Mouse (Mus musculus): ENCODE results near the gene Vmn2r23. TPM values are rescaled to one million over a fixed set of nuclear protein-coding genes. Genes with fewer than 3 reads are reported as not detected.

Vmn2r23 gene
- not detected for polyA plus RNA-seq (2015; fragmentation: Illumina TruSeq; extraction: RNeasy Lipid Tissue Mini Kit (QIAGEN cat#74804); ENCODE audit: insufficient read depth, low replicate concordance)

DNA sequence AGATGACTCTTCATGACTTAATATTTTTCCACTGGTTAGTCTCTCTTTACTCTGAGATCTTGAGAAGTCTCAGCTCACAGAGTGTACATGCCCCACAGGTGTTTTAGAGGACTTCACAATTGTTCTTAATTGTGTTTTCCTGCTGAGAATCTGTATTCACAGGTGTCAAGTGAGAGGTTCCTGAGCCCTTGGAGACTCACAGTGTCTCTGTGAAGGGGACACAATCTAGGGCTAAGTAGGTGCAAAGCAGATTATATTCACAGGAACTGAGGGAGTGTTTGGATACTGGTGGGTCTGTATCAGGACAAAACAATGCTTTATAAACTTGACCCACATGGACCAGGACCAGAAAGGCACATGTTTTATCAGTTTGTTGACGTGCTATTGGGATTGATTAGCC is at the start of gene Vmn2r23:
TSS of gene Vmn2r23 (plus strand) at position 301 of the 400 bp plus-strand sequence.

DNA sequence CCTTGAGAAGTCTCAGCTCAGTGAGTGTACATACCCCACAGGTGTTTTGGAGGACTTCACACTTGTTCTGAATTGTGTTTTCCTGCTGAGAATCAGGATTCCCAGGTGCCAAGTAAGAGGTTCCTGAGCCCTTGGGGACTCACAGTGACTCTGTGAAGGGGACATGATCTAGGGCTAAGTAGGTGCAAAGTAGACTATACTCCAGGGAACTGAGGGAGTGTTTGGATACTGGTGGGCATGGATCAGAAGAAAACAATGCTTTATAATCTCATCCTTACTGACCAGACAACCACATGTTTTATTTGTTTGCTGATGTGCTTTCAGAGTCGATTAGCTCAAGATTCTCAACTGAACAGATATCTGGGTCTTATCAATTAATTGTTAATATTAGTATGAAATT is 76.1 kb downstream of the Vmn2r23 start, which contains the start of gene Vmn2r24:
TSS of gene Vmn2r24 (plus strand) at position 301 of the 400 bp plus-strand sequence.

Other genes with a start within 250 kb of the Vmn2r23 start
- gene Vmn2r21, start 169.3 kb upstream of the Vmn2r23 start, polyA plus RNA-seq (2015; fragmentation: Illumina TruSeq; extraction: RNeasy Lipid Tissue Mini Kit (QIAGEN cat#74804); ENCODE audit: insufficient read depth, low replicate concordance): not detected
- gene Vmn2r22, start 51.9 kb upstream of the Vmn2r23 start, polyA plus RNA-seq (2015; fragmentation: Illumina TruSeq; extraction: RNeasy Lipid Tissue Mini Kit (QIAGEN cat#74804); ENCODE audit: insufficient read depth, low replicate concordance): not detected
- gene Vmn2r24, start 76.2 kb downstream of the Vmn2r23 start, polyA plus RNA-seq (2015; fragmentation: Illumina TruSeq; extraction: RNeasy Lipid Tissue Mini Kit (QIAGEN cat#74804); ENCODE audit: insufficient read depth, low replicate concordance): not detected
- not detected for gene Vmn2r25, start 150.8 kb downstream of the Vmn2r23 start, polyA plus RNA-seq (2015; fragmentation: Illumina TruSeq; extraction: RNeasy Lipid Tissue Mini Kit (QIAGEN cat#74804); ENCODE audit: insufficient read depth, low replicate concordance)

Data from spleen, adult 10 weeks (tissue).